Mouse (Mus musculus) T-helper 17 cell (primary cell): ENCODE measurements around the gene Vgll3.

ENCODE experiments used
- in situ Hi-C, 2 experiments: fragments of 300-600 bp; cut with MboI, MseI; formaldehyde crosslinking; loops; 1 replicate in 1 of 2; 2 replicates in 1 of 2; pipeline ENCODE4 v1.15.1; 2025; ENCODE audit warnings: high pct_unique_total_duplicates in 2 of 2

Gene Vgll3

GRCm38 (mm10) chr16:65814918-65815881 is at the start of gene Vgll3:
Vgll3 (plus strand) TSS chr16:65815257.
- in situ Hi-C loops, result loop anchor here in 1 of 2 experiments (25.0 kb wide), 1 partner anchor 1078 kb away; no protein-coding TSS in a partner anchor

- in situ Hi-C loops, result no loop called here
Measured at GRCm38 (mm10) chr16:65765976-65766375, 49.1 kb upstream of the Vgll3 start.

- in situ Hi-C loops, result no loop called here
Measured at GRCm38 (mm10) chr16:65785959-65786358, 29.1 kb upstream of the Vgll3 start.

- in situ Hi-C loops, result loop anchor here in 1 of 2 experiments (25.0 kb wide), 1 partner anchor 1079 kb away; no protein-coding TSS in a partner anchor
Measured at GRCm38 (mm10) chr16:65816059-65816458, 1.0 kb downstream of the Vgll3 start.

- in situ Hi-C loops, result loop anchor here in 1 of 2 experiments (25.0 kb wide), 1 partner anchor 1081 kb away; no protein-coding TSS in a partner anchor
Measured at GRCm38 (mm10) chr16:65818779-65819178, 3.7 kb downstream of the Vgll3 start.

- in situ Hi-C loops, result loop anchor here in 1 of 2 experiments (25.0 kb wide), 1 partner anchor 1084 kb away; no protein-coding TSS in a partner anchor
Measured at GRCm38 (mm10) chr16:65820803-65821202, 5.7 kb downstream of the Vgll3 start.

GRCm38 (mm10) chr16:65823721-65824120 is 8.7 kb downstream of the Vgll3 start:
- in situ Hi-C loops, result loop anchor here in 1 of 2 experiments (25.0 kb wide), 1 partner anchor 1086 kb away; no protein-coding TSS in a partner anchor

GRCm38 (mm10) chr16:65828141-65828565 is 13.1 kb downstream of the Vgll3 start:
- in situ Hi-C loops, result no loop called here

- in situ Hi-C loops, result no loop called here
Measured at GRCm38 (mm10) chr16:65829096-65829495, 14.0 kb downstream of the Vgll3 start.

GRCm38 (mm10) chr16:65834721-65835120 is 19.7 kb downstream of the Vgll3 start:
- in situ Hi-C loops, result no loop called here

GRCm38 (mm10) chr16:65850126-65850525 is 35.1 kb downstream of the Vgll3 start:
- in situ Hi-C loops, result no loop called here

GRCm38 (mm10) chr16:65864471-65864870 is 49.4 kb downstream of the Vgll3 start:
- in situ Hi-C loops, result no loop called here

GRCm38 (mm10) chr16:65867927-65868326 is 52.9 kb downstream of the Vgll3 start:
- in situ Hi-C loops, result no loop called here

- in situ Hi-C loops, result no loop called here
Measured at GRCm38 (mm10) chr16:65868933-65869332, 53.9 kb downstream of the Vgll3 start.

GRCm38 (mm10) chr16:65888940-65889339 is 73.9 kb downstream of the Vgll3 start:
- in situ Hi-C loops, result no loop called here
